Mouse (Mus musculus) erythroblast, adult 5-6 weeks (primary cell): Measurements from ENCODE around the gene Cyp4f17. TPM values are rescaled to one million over a fixed set of nuclear protein-coding genes. Genes with fewer than 3 reads are reported as not detected.
"Not testable (repeated sequence)": the region's sequence is repeated elsewhere in the genome, so short reads cannot be mapped to it uniquely, and the experiment has no call there.

Experiments used
- ATAC-seq: replicated peaks from 2 replicates; pipeline ENCODE4 v1.8.0; 2016; ENCODE audit warnings: moderate number of reproducible peaks, mild to moderate bottlenecking, moderate TSS enrichment, inconsistent platforms; ENCODE audit not compliant: poor library complexity, low FRiP score, severe bottlenecking
- total RNA-seq, 2 experiments: library from RNA; stranded (forward) in 1 of 2; stranded (reverse) in 1 of 2; fragments of 150-400 nt in 1 of 2; fragments of 200-764, 138-1000 nt in 1 of 2; gene quantifications; 2 replicates each; pipeline versions ENCODE4 v1.2.3 to v1.2.4; 2015 to 2017; ENCODE audit warnings: low replicate concordance in 2 of 2

Cyp4f17 gene
- total RNA-seq (2015; ENCODE audit: low replicate concordance): not detected in 2 replicates
- not detected in 2 replicates for total RNA-seq (2017; ENCODE audit: low replicate concordance)

DNA sequence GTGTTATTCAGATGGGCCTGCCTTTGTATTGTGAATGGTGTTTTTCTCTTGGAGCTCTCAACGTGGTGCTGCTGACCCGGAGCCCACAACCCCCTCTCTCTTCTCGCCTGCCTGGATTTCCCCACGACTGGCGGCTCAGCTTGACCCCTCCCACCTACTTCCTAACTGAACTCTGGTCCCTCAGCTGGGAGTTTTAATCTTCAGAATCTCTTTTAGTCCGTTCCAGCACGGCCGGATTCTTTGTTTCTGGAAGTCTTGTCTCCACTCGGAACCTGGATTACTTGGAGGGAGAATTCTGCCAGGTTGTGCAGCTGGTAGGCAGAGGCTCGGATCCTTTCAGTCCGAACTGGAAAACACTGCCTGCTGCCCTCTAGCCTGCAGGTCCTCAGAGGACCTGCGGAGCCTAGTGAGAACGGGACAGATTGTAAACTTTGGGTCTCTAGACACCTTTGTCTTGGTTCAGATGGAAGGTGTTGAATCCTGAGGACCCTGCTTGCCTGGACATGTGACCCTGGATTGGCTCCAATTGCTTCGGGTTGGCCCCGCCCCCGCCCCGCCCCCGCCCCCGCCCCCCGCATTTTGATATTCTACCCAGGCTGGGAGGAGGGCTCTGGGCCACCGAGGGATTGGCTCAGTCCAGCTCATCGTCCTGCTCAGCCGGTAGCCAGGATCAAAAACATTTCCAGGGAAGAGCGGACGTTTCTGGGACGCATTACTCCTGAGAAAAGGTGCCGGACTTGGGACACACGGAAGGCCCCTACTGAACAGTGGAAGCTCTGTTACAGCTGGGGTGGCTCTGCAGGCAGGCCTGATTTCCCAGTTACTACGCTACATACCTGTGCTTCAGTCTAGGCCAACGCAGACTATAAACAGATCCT, at the start of gene Cyp4f17:
Gene Cyp4f17, plus strand, starts transcription at position 200 of the 878 bp plus-strand sequence.
- no peak for ATAC-seq

- ATAC-seq: no peak
Measured at GRCm38 (mm10) chr17:32468494-32468893, 37.4 kb upstream of the Cyp4f17 start.

- ATAC-seq: no peak
Measured at GRCm38 (mm10) chr17:32470795-32471194, 35.1 kb upstream of the Cyp4f17 start.

DNA sequence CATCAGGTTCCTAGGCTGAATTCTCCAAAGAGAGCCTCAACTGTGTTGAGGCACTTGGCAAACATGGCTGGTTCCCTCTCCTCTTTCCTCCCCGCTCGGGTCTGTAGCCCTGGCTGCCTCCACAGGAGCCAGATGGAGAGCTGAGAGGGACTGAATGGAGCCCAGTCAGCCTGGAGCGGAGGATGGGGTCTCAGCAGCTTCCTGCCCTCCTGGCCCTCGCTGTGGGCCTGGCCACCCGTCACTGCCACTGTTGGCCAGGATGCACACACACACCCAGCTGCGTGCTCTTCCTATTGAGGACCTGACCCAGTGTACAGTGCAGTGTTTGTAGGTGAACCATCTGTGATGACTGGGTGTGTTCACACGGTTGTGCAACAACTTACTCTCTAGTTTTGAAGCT, 33.7 kb upstream of the Cyp4f17 start:
- ATAC-seq: no peak

- ATAC-seq: no peak
Measured at GRCm38 (mm10) chr17:32474954-32475560, 30.8 kb upstream of the Cyp4f17 start.

- ATAC-seq: no peak
Measured at GRCm38 (mm10) chr17:32477204-32477603, 28.6 kb upstream of the Cyp4f17 start.

GRCm38 (mm10) chr17:32478727-32479126, 27.1 kb upstream of the Cyp4f17 start:
- ATAC-seq: no peak

GRCm38 (mm10) chr17:32479554-32480506, 26.0 kb upstream of the Cyp4f17 start:
- no peak for ATAC-seq

- ATAC-seq: no peak
Measured at GRCm38 (mm10) chr17:32481766-32482165, 24.1 kb upstream of the Cyp4f17 start.

DNA sequence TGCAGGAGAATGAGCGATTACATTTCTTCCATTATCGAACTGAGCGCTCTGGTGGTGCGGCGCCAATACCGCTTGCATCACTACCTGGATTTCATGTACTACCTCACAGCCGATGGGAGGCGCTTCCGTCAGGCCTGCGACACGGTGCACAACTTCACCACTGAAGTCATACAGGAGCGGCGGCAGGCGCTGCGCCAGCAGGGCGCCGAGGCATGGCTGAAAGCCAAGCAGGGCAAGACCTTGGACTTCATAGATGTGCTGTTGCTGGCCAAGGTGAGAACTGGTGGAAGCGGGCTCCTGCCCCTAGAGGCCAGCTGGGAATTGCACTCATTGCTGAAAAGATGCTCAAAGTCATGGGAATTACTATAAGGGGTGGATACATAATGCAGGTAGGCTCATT, 22.6 kb upstream of the Cyp4f17 start:
- peak; percentile 82 for ATAC-seq

GRCm38 (mm10) chr17:32492349-32492980, 13.4 kb upstream of the Cyp4f17 start:
- peak; percentile 58; the same call in 1 of the 2 replicates for ATAC-seq

DNA sequence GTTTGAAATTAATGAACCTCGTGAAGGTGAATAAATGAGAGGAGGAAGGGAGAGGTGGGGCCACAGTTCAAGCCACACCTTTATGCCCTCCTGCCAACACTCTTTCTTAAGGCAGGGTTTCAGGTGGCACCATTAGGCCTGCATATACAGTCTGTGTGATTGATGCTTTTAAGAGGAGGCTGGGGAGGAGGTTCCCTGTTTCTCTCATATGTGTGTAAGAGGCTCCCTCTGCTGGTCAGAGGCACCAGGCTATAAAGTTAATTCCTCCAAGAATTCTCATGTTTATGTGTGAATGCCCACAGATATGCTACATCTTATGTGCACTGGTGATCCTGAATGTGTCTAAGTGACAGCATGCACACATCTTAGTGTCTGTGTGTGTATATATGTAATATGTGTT, 11.2 kb upstream of the Cyp4f17 start:
- 0 out of 2 replicates have a peak, but pooled peaks have one; percentile 51 for ATAC-seq

DNA sequence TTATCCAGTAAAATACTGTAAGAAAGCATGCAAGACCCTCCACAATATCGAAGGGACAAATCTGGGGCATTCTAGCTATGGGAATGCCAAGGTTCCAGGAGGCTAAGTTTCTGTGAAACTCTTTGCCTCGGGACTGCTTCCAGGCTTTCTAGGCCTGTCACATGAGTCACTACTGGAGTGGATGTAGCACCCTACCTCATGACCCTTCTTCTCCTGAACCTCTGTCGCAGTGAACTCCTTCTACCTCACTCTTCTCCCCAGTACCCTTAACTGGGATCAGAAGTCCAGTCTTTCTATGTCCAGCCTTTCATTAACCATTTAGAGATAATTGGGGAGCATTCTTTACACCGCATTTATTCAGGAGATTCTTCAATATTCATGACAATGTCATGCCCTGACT, 5.3 kb upstream of the Cyp4f17 start:
- not testable (repeated sequence) for ATAC-seq

- ATAC-seq: no peak
Measured at GRCm38 (mm10) chr17:32501051-32501450, 4.8 kb upstream of the Cyp4f17 start.

DNA sequence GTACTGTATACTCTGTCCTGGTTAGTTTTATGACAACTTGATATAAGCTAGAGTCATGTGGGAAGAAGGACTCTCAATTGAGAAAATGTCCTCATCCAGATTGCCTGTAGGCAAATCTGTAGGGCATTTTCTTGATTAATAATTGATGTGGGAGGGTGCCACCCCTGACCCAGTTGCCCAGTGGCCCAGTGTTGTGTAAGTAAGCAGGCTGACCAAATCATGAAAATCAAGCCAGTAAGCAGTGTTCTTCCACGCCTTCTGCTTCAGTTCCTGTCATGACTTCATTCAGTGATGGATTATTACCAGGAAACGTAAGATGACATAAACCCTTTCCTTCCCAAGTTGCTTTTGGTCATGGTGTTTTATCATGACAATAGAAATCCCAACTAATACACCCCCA, 2.7 kb upstream of the Cyp4f17 start:
- no peak for ATAC-seq

- no peak for ATAC-seq
Measured at GRCm38 (mm10) chr17:32506729-32507245, 937 bp downstream of the Cyp4f17 start.

DNA sequence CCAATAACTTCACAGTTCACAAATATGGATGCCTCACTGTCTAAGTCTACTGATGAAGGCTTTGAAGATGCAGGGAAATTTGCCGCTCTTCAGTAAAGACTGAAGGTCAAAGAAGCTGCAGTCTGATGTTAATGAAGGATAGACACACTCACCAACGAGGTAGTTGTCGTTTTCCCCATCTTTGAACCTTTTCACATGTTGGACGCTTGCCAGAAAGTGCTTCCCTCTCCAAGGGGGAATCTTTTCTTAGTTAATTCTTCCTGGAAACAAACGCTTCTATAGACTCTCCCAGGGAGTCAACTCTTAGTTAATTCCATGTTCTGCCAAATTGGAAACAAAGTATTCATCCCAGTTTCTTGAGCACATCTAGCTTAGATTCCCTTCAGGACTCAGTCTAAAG, 10.3 kb downstream of the Cyp4f17 start:
- ATAC-seq: no peak

GRCm38 (mm10) chr17:32521981-32522380, 16.1 kb downstream of the Cyp4f17 start:
- no peak for ATAC-seq

DNA sequence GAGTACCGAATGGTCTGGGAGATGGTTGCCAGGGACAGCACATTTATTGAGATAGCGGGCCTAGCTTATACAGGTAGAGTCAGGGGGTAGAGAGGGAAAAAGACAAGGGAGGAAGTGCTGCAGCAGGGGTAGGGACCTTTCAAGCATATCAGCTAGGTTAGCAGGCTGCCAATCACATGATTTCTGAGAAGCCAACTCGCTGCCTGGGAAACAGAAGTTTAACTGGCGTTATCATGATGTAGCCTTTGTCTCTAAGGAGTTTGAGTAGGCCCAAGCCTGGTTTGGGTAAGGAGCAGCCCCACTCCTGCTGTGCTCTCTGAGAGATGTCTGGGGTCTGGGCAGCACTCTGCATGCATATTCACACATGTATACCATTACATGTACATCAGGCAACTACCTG, 16.5 kb downstream of the Cyp4f17 start:
- no peak for ATAC-seq
